Mouse (Mus musculus) bone marrow macrophage, adult 2 months (primary cell): Measurements from ENCODE around the gene Slc25a27.

Source experiments
- CTCF ChIP-seq: IDR thresholded peaks from 2 replicates; pipeline ENCODE4 v1.5.1; 2012; ENCODE audit warnings: low read depth, mild to moderate bottlenecking, low read length, moderate library complexity
- POLR2A ChIP-seq: IDR thresholded peaks from 2 replicates; pipeline ENCODE4 v1.6.1; 2012; ENCODE audit warnings: mild to moderate bottlenecking, low read depth, low read length, borderline replicate concordance

- TF ChIP-seq POLR2A = no peak
- peak; percentile 75 for TF ChIP-seq CTCF
Observed at GRCm38 (mm10) chr17:43611586-43611985, 55.4 kb downstream of the Slc25a27 start.
